Mouse (Mus musculus) heart, postnatal 0 days (tissue): Measurements from ENCODE around the gene Guca1a.

ENCODE experiments used
- CTCF ChIP-seq: IDR thresholded peaks from 2 replicates; pipeline ENCODE4 v1.5.1; 2016; ENCODE audit warnings: antibody characterized with exemption, control low read depth, low read depth
- EP300 ChIP-seq: IDR thresholded peaks from 2 replicates; pipeline ENCODE4 v1.6.1; 2016; ENCODE audit warnings: antibody characterized with exemption, low read depth

GRCm38 (mm10) chr17:47420195-47420594, 19.8 kb upstream of the Guca1a start:
- TF ChIP-seq CTCF (no peak), EP300 (no peak)
